Mouse (Mus musculus): ENCODE results near the gene Ust.

The Ust gene

DNA sequence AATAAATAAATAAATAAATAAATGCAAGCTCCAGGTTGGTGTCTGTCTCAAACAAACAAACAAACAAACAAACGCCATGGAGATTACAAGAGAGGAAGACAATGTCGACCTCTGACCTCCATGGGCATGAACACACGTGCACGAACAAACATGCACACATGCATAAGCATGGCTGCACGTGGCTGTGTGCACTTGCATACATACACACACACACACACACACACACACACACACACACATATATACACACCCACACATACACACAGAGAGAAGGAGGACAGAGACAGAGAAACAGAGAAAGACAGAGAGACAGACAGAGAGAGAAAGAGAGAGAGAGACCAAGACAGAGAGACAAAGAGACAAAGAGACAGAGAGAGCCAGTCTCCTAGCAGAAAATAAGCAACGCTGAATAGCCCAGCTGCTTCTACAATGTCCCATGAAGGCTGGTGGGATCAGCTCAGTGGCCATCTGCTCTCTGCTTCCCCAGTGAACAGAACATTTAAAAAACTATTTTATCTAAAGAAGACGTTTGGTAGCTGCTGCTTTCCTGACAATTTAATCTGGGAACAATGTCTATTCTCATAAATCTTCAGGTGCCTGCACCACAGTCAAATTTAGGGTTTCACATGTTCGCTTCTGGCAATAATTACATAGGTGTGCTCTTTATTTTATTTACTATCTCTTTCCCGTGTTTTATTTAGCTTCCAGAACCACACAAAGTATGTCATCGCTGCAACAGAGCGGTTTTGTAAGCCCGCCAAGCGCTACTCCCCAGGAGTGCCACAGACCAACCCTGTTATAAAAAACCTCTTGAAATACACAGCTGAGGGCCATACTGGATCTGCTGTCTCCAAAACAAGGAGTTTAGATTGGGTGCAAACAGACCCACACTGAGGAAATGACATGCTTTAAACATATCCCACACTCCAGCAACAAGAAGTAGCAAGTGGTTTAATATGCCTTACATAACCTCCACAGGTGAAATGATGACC, 89.5 kb downstream of the Ust start:
- no peak for DNase-seq (ENCODE audit: extremely low spot score, low spot score)

DNA sequence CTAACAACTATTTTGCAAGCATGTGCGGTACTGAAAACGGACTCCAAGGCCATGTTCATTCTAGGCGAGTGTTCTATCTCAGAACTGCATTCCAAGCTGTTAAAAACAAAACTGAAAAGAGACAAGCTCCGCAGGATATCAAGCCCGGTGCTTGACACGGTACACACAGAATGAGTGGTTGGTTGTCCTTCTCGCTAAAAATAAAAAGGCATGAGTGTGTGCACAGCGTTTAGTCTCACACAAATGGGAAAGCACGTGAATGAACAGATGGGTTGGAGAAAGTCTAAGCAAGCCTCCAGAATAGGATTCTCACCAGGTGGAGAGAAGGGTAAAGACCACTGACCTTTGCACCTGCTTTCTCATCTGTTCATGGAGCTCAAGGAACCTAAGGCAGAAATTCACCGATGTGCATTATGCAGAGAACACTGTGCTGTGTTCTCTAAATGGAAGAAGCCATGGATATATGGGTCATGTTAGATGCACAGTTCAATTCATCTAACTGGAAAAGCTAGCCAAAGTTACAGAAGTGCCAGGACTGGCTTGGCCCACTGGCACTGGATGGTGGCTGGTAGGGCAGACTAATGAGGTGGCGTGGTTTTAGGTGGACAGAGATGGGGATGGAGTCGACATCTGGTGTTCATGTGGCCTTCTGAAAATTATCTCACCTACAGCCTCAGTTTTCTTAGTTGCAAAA, 90.8 kb downstream of the Ust start:
- DNase-seq (ENCODE audit: extremely low spot score, low spot score), result no peak

DNA sequence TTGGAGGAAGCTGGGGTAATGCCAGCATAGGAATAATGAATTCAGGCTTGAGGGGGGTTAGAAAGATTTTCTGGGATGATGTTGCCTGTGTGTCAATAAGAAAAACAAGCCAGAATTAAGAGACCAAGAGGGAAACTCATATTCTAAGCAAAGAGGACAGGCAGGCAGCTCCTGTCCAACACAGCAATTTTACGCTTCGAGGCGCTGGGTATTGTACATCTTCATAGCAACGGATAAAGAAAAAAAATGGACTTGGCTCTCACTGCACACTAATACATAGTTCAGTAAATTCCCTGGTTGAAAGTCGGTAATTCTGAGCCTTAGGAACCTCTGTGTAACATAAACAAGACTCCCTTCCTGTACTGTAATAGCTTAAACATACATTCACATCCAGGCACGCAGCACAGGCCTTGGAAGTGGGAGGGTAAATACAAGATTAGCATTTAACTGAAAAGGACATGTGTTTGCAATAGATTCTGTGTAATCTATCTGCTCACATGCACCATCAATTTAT, 99.1 kb downstream of the Ust start:
- no peak for DNase-seq (ENCODE audit: extremely low spot score, low spot score)

DNA sequence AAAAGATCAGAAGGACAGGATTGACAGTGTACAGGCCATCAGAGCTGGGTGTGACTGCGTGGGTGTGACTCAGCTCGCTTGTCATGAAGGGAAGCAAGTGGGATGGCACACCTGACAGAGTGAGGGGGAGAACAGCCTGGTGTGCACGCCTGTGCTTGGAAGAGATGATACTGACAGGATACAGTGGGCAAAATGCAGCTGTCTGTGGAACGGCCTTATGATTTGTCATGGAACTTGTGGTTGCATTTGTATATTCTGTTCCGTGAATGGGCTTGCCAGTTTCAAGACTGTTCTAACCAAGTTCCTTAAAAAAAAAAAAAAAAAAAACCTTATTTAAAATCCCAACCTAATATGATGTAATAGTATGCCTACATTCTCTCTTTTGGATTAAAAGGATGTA, 103.2 kb downstream of the Ust start:
- DNase-seq (ENCODE audit: extremely low spot score, low spot score), result no peak

DNA sequence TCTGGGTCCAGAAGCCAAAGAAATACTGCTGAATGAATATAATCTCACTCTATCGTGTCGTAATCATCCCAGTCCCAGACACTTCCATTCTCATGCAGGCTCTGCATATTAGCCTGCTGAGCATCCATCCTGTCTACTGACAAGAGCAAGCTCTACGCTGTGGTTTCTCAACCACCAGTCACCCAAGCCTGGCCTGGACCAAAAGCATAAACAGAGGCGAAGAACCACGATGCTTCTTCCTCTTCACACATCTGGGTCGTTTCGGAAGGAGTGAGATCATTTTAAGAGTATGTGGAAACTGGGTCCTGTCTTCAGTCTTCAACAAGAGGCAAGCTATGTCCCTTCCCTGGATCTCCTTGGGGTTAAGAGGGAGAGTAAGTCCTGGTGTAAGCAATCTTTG, 103.6 kb downstream of the Ust start:
- no peak for DNase-seq (ENCODE audit: extremely low spot score, low spot score)

DNA sequence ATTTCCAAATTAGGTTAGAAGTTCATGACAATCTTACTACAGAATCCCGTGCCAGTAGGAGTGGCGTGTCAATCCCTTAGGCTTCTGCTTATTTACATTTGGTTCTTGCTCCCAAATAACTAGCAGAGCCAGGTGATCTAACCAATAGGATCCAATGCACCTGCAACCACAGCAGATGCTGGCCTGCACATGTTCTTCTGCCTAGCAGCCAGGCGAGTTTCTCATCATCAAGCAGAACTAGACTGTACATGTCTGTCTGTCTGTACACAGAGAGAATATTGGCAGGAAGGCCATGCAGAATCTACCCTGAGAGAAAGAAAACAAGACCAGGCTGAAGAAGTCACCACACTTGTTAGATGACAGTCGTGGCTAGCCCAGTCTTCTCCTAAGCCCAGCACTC, 113.5 kb downstream of the Ust start:
- DNase-seq (ENCODE audit: extremely low spot score, low spot score), result no peak

DNA sequence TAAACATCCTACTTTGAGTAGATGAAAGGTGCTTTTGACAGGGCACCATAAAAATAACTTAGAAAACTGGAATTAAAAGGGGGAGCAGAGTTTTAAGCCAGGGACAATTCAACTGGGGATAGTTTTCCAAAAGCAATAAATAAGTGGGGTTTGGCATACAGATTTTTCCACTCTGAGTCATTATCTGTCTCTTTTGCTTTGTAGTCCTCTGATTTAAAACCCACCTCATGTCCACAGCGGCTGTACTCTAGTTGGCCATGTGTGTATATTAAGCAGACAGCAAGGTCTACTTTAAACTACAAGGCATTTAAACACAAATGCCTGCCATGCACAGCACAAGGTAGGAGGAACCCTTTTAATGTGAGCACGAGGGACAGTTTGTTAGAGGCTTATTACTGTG, 126.4 kb downstream of the Ust start:
- no peak for DNase-seq (ENCODE audit: extremely low spot score, low spot score)

DNA sequence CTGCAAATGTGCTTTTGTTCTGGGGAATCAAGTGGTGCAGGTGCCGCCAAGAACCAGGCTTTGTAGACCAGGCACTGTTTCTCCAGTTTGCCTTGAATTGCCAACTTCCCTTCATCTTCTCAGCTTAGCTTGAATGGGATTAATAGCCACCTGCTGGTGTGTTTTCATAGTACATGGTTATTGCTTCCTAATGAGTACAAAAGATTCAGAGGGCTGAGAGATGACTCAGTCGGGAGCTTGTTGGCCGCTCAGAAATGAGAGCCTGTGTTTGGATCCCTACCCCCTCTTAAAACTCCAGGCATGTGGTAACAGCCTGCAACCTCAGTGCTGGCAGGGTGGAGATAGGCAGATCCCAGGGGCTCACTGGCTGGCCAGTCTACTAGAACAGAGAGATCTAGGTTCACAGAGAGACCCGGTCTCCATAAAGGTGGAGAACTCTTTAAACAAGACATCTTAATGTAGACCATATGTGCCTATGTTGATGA, 127.3 kb downstream of the Ust start:
- DNase-seq (ENCODE audit: extremely low spot score, low spot score), result no peak

DNA sequence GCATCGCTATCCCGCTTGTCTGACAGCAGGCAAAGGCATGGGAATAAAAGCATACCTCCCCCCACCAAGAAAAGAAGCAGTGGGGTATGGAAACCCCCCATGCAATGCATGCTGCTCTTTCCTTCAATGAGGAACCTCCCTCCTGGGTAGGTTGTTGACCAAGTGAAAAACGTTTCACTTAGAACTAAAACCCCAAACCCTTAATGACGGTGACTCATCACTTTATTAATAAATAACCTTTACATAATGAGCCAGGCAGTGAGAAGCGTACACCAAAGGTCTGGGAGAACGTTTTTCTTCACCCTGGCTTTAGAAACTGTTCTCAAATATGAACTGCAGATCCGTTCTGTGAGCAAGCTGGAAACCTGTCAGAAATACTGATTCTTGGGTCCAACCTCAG, 130.4 kb downstream of the Ust start:
- DNase-seq (ENCODE audit: extremely low spot score, low spot score), result no peak

DNA sequence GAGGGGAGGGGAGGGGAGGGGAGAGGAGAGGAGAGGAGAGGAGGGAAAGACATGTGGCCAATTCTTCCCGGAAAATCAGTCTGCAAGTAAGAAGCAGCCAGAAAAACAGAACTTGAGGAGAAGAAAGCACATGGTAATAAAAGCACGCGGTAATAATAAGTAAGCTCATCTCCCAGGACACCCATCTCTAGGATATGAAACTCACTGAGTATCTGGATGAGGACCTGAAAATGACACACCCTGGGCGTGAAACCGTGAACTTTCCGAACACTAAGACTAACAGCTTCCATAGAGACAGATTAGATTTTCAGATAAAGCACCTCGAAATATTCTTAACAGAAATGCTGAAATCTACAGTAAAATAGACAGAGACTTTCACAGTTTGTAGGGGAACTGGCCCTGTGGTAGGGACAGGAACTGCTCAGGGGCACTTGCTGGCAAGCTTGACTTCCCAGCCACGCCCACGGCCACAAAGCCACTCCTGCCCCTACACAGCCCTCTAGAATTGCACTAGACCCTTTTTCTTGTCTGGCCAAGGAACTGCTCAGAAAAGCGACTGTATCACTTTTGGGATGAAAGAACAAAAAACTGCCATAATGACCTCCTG, 148.6 kb downstream of the Ust start:
- no peak for DNase-seq (ENCODE audit: extremely low spot score, low spot score)

DNA sequence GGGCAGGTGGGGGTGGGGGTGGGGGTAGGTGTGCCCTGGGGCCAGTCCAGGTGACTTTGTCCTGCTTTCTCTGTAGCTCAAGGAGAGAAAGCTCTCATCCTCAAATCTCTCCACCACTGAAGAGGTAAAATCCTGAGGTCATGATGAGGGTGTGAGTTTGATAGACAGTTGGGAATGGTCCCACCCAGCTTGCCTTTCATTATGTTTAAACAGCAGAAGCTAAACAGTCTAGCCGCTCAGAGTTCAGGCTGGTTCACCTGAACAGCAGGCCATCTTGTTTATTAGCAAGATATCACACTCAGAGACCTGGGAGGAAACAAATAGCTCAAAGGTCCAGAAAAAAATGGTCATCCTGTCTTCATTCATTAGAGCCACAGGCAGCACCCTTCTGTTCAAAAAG, 152.8 kb downstream of the Ust start:
- no peak for DNase-seq (ENCODE audit: extremely low spot score, low spot score)

DNA sequence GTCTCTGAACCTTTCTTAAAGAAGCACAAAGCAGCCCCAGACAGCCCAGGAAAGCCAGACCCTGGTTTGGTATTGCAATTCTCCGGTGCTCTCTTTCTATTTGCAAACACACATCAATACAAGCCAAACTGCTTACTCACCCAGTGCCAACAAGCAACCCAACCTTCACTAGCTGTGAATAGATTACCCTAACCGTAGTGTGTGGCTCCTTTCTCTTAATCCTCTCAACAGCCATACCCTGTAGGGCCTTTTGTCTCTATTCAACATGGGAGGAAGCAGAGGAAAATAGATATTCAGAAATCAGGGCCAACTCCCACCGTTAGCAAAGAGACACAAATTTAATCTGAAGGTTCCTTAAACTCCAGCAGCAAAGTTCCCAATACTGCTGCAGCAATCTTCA, 154.4 kb downstream of the Ust start:
- DNase-seq (ENCODE audit: extremely low spot score, low spot score), result no peak

DNA sequence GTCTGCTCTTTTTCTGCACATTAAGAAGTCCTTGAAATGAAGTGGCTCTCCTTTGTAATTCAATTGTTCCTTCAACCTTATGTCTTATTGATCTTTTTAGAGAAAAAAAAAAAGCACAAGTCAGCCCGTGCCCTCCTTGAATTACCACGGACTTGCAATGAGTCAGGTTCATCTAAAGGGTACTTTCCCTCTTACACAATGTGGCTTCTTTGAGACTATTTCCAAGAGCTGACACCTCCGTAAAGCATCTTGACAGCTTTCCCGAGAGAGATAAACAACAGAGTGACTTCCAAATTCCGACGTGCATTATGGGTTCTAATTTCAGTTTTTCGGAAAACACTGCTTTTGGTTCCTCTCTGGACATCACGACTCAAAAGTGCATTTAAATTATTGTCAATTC, 155.3 kb downstream of the Ust start:
- DNase-seq (ENCODE audit: extremely low spot score, low spot score), result no peak

DNA sequence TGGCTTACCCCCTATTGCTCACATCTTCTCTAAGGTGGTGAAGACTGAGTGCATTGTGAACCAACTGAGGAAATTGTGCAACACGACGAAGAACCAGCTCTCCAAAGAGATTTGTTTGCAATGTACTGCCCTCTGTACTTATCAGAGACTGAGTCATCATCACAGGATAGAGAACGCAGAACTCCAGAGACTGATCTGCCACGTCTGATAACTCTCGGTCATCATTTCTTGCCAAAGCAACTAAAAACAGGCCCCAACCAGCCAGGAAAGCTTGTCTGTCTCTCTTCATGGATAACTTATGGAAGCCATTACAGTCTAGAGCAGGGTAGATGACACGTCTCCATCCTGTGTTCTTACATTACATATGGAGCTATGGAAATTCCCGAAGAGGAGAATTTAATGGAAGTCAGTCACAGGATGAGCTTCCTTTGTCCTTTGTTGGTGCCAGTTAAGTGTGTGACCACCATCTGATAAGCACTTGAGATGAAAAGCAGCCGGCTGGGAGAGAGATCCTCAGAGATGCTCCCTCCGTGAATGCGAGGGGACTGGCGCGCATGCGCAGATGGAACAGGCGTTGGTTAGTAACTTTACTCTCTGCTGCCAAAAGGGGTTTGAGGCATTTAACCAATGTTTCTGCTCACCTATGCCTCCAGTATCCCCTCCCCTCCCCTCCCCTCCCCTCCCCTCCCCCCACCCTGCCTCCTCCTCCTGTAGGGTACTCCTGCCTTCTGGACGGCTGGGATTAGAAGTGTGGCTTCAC, 160.2 kb downstream of the Ust start:
- no peak for DNase-seq (ENCODE audit: extremely low spot score, low spot score)

DNA sequence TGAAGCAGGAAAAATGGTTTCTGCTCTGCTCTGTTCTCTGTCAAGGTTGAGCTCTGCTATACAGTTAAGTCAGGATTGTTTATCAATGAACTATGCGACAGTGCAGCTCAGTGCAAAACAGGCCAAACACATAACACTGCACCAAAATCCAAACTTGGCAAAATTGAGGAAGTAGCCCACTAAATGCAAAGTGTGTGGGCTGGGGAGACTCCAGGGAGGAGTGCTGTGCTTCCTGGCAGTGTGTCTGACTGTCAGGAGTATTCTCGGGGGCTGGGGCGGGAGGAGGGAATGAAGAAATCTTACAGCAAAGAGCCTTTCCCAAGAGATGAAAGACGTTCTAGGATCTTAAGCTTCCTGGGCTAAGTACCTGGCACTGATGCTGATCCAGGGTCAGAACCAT, 165.1 kb downstream of the Ust start:
- no peak for DNase-seq (ENCODE audit: extremely low spot score, low spot score)

DNA sequence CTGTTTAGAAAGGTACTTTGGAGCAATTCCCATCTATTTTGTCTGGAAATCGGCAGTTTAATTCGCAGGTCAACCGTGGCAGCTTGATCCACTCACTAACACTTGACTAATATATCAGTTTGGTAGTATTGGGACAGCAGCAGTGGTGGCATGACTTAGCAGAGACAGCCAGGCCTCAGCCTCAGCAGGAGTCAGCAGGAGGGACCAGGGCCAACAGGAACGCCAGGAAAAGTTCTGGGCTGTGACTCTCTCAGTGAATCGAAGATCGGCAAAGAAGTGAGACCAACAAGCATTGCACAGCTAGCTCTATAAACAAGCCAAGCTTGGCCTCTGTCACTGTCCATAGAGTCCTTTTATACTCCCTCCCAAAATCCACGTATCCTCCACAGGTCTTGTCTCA, 168.0 kb downstream of the Ust start:
- DNase-seq (ENCODE audit: extremely low spot score, low spot score), result no peak

DNA sequence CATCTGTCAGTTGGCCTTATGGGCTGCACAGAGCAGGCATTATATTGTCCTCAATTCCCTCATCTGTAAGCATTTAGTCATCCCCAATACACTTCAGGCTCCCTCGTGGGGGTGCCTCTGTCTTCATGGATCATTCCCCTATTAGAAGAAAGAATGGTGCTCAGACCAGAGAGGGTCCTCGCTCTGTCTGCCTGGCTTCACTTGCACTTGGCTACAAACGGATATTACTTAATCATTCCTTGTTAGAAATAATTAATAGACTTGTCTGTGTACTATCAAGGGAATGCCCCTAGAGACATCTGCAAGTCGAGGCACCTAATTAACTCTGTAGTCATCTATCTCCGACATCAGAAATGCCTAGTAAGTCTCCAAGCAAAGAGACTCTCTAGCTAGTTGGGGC, 171.1 kb downstream of the Ust start:
- DNase-seq (ENCODE audit: extremely low spot score, low spot score), result no peak

DNA sequence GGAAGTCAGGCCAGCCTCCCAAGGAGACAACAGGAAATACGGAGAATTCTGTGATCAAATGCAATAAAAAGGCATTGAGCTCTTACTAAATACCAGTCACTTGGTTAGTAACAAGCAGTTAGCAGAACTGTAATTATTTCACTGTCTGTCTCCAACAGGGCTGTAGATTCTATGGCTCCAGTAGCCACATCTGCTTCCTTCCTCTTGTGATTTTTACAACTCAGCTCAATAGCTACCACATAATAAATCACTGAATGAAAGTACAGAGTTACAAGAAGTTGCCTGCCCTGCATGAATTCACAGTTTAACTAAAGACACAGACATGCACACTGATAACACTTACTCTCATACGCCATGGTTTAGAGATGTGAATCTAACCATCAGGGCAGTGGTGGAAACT, 176.1 kb downstream of the Ust start:
- no peak for DNase-seq (ENCODE audit: extremely low spot score, low spot score)

DNA sequence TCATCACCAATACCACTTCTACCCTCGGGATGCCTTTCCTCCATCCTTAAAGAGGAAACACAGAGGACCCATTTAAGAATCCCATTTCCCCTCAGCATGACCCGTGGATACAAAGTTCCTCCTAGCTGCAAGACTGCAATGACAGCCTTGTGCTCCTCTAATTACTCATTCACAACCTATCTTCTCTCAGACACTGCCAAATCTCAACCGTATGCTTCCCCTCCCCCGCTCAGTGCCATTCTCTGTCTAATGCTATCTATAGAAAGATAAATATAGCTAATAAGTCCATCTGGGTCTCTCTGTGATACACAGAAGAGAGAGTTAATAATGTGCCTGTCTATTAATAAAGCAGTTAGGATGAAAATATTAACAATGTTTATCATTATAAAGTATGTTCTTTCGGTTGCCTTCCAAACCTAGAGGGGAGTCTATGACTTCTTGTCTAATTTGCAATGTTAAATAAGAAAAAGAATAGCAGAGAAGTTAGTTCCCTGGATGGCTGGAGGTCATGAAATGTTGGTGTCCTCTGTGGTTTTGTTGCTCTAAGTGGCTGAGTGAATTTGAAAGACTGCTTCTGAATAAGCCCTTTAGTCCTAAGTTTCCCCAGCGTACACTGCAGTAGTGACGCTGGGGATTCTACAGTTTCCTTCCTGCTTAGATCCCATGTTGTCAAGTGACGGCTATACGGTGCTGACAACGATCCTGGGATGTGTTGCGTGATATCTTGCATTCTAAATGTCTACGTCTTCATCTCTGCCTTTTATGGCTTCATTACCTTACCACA, 178.8 kb downstream of the Ust start:
- no peak for DNase-seq (ENCODE audit: extremely low spot score, low spot score)

DNA sequence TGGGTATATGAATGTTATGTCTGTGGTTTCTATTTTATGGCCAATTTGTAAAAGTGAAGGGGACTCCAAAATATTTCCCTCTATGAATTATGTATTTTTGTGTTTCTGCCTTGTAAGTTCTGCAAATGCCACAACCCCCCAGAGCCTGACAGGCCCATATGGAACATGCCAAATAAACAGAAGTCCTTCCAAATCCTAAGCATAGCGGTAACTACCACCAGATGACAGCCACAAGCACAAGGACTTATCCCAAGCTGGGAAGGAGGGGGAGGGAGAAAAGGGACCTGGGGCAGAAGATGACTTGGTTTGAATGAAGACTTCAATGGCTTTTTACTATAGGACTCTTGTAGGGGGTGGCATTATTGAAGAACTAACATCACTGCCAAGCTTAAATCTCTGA, 182.0 kb downstream of the Ust start:
- DNase-seq (ENCODE audit: extremely low spot score, low spot score), result no peak

Data from neural tube, embryonic 10.5 days (tissue).